Mouse (Mus musculus): ENCODE data around the gene Ezr. TPM values are rescaled to one million over a fixed set of nuclear protein-coding genes. Genes with fewer than 3 reads are reported as not detected.
"Not testable (repeated sequence)": the region's sequence is repeated elsewhere in the genome, so short reads cannot be mapped to it uniquely, and the experiment has no call there.

The Ezr gene
- total RNA-seq, 2 experiments from 2014 or later: 42.4 to 46.8 TPM

- DNase-seq (ENCODE audit: low spot score in 2 of 2): no peak
These were observed 54.5 kb downstream of the Ezr start for GRCm38 (mm10) chr17:6727996-6728610.

- DNase-seq (ENCODE audit: low spot score in 2 of 2): not testable (repeated sequence)
These were observed 68.6 kb downstream of the Ezr start for GRCm38 (mm10) chr17:6713944-6714343.

- not testable (repeated sequence) for DNase-seq (ENCODE audit: low spot score in 2 of 2)
These were observed 69.1 kb downstream of the Ezr start for GRCm38 (mm10) chr17:6713483-6713882.

- DNase-seq (ENCODE audit: low spot score in 2 of 2): not testable (repeated sequence)
These were observed 74.4 kb downstream of the Ezr start for GRCm38 (mm10) chr17:6708194-6708593.

- DNase-seq (ENCODE audit: low spot score in 2 of 2): not testable (repeated sequence)
These were observed 75.2 kb downstream of the Ezr start for GRCm38 (mm10) chr17:6707422-6707821.

GRCm38 (mm10) chr17:6706448-6706847 is 76.1 kb downstream of the Ezr start:
- DNase-seq (ENCODE audit: low spot score in 2 of 2): not testable (repeated sequence)

- DNase-seq (ENCODE audit: low spot score in 2 of 2): not testable (repeated sequence)
These were observed 79.0 kb downstream of the Ezr start for GRCm38 (mm10) chr17:6703381-6704270.

GRCm38 (mm10) chr17:6702625-6703221 is 79.9 kb downstream of the Ezr start:
- DNase-seq (ENCODE audit: low spot score in 2 of 2): not testable (repeated sequence)

- DNase-seq (ENCODE audit: low spot score in 2 of 2): not testable (repeated sequence)
These were observed 82.5 kb downstream of the Ezr start for GRCm38 (mm10) chr17:6700077-6700476.

- DNase-seq (ENCODE audit: low spot score in 2 of 2): not testable (repeated sequence)
These were observed 83.1 kb downstream of the Ezr start for GRCm38 (mm10) chr17:6699502-6699901.

GRCm38 (mm10) chr17:6697224-6697775 is 85.3 kb downstream of the Ezr start:
- DNase-seq (ENCODE audit: low spot score in 2 of 2): peak in 1 of 2 experiments; percentile 44

GRCm38 (mm10) chr17:6696521-6696920 is 86.1 kb downstream of the Ezr start:
- not testable (repeated sequence) for DNase-seq (ENCODE audit: low spot score in 2 of 2)

GRCm38 (mm10) chr17:6695712-6696111 is 86.9 kb downstream of the Ezr start:
- DNase-seq (ENCODE audit: low spot score in 2 of 2): not testable (repeated sequence)

GRCm38 (mm10) chr17:6691596-6691995 is 91.0 kb downstream of the Ezr start:
- peak; percentile 91 to 97 for DNase-seq (ENCODE audit: low spot score in 2 of 2)

GRCm38 (mm10) chr17:6689344-6689743 is 93.2 kb downstream of the Ezr start:
- not testable (repeated sequence) for DNase-seq (ENCODE audit: low spot score in 2 of 2)

Other genes with a start within 250 kb of the Ezr start
- 10 to 100 TPM; 17.4 to 22.6 TPM for gene Dynlt1c, start 181.1 kb downstream of the Ezr start, total RNA-seq (2021)
- gene Dynlt1f, start 126.9 kb downstream of the Ezr start, total RNA-seq (2021): 10 to 100 TPM; 22.7 to 28.9 TPM
- gene Sytl3, start 123.7 kb downstream of the Ezr start, total RNA-seq (2021): 1 to 10 TPM in 1 of 2 experiments, under 1 TPM in 1; 0.80 to 1.3 TPM
- 10 to 100 TPM; 30.1 to 31.0 TPM for gene Rsph3b, start 165.9 kb upstream of the Ezr start, total RNA-seq (2021)
- 10 to 100 TPM; 32.2 to 32.9 TPM for gene Tagap1, start 178.4 kb upstream of the Ezr start, total RNA-seq (2021)
- gene Rnaset2b, start 187.8 kb upstream of the Ezr start, total RNA-seq (2021): 10 to 100 TPM; 43.6 to 44.5 TPM
- gene Gm49721, start 196.1 kb upstream of the Ezr start, total RNA-seq (2021): under 1 TPM; 0.23 to 0.70 TPM
- gene Gm1604a, start 242.8 kb upstream of the Ezr start, total RNA-seq (2021): 1 to 10 TPM; 1.4 to 1.9 TPM